Mouse (Mus musculus) spleen, postnatal 14 days (tissue): Measurements from ENCODE around the gene Duox2.
"Not testable (repeated sequence)": the region's sequence is repeated elsewhere in the genome, so short reads cannot be mapped to it uniquely, and the experiment has no call there.

Source experiments
- DNase-seq, 2 experiments: peaks; one replicate each; pipeline ENCODE4 v3.0.0; 2021 to 2022; ENCODE audit warnings: low spot score in 2 of 2

Gene Duox2

GRCm38 (mm10) chr2:122298096-122298499, at the start of gene Duox2:
Gene Duox2 (minus strand): TSS chr2:122298449.
- DNase-seq = no peak

- DNase-seq = no peak
These were observed 49.0 kb upstream of the Duox2 start for GRCm38 (mm10) chr2:122347257-122347656.

- DNase-seq = not testable (repeated sequence)
These were observed 47.9 kb upstream of the Duox2 start for GRCm38 (mm10) chr2:122346164-122346563.

DNA sequence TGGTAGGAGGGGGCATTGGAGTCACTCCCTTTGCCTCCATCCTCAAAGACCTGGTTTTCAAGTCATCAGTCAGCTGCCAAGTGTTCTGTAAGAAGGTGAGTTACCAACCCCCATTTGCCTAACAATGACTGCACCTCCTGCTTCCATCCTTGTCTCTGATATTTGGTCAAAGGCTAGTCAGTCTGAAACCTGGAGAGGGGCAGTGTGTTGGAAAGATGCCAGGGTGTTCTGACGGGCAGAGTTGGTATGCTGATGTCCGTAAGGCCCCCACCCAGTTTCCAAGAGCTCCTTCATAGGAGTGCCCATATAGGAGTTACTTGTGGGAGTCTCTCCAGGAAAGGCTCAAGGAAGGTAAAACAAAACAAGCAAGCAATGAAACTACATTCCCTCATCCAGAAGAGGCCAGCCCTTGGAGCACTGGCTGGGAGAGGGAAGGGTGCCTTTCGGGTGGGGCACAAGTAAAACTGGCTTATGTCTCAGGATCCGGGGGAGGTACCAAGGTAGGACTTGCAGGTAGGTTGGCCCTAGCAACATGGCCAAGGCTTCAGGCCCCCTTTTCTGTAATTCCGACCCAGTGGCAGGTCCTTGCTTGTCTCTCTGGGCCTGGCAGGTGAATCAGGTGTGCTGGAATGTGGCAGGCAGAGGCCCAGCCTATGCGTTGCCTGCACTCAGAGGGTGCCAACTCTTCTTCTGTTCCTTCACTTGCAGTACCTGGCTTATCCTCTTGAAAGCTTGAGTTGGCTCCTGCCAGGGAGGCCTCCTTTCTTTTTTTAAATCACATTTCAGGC, 47.1 kb upstream of the Duox2 start:
- DNase-seq = no peak

DNA sequence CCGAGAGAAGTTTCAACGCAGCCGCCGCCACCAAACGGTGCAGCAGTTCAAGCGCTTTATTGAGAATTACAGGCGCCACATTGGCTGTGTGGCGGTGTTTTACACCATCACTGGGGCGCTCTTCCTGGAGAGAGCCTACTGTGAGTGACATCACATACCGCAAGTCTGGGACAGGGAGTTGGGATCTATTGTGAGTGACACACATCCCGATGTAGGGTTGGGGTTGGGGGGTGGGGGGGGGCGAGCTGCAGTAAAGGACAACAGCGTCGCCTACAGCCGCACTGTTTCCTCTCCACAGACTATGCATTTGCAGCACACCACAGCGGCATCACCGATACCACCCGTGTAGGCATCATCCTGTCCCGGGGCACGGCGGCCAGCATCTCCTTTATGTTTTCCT, 39.0 kb upstream of the Duox2 start:
- DNase-seq = no peak

DNA sequence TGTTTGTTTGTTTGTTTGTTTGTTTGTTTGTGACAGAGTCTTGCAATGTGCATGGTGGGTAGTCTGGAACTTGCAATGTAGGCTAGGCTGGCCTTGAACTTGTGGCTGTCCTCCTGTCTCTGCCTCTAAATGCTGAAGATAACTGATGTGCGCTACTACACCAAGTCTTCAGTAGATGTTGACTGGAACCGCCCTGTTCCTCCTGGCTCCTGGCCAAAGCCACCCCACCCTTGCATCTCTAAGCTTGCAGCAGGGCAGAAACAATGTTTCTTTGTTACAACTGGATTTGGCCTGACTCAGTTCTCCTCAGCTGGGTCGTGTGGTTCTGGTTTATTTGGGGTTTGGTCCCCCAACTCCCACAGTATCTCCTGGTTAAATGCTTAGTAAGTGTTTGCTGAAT, 35.9 kb upstream of the Duox2 start:
- DNase-seq = peak in 1 of 2 experiments; percentile 18

DNA sequence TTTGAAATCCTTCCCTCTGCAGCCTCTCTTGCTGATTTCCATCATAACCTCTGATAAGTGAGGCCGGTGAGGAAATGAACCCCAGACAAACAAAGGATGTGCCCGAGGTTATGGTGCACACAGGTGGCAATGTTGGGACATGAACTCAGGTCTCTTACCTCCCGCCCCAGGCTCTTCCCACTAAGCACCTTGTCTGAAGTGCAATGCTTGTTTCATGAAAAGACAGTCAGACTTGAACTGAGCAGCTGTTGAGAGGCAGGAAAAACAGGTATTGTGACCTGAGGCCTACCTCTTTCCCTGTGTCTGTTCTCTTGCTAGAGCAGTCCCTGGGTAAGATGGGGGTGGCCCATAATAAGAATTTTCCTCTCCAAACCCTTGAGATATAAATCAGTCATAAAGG, 34.0 kb upstream of the Duox2 start:
- no peak for DNase-seq

DNA sequence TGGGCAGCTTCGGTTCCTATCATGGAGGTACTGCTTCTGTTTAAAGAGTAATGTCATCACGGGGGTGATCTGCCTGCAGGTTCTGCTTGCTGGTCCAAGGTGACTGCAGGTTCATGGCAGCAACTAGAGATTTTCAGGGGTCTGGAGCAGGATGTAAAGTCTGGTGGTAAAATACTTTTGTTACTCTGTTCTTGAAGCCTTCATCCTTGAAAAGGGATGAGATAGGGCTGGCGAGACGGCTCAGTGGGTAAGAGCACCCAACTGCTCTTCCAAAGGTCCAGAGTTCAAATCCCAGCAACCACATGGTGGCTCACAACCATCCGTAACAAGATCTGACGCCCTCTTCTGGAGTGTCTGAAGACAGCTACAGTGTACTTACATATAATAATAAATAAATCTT, 32.1 kb upstream of the Duox2 start:
- DNase-seq = not testable (repeated sequence)

DNA sequence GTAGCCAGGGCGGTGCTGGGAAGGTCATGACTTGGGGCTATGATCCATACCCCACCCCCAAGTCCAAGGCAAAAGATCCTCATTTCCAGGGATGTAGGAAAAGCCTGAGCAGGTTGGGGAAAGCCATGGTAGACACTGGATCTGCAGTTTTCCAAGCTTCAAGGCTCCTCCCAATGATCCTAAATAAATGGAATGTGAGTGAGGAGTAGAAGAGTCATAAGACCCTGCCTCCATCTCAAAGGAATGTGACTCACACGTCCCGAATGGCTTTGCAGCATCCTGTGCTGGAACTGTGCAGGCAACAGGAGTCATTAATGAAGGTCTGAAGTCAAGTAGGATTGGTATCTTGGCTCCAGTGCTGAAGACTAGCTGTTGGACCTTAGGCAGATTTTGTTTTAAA, 29.7 kb upstream of the Duox2 start:
- DNase-seq = no peak

GRCm38 (mm10) chr2:122325361-122325760, 27.1 kb upstream of the Duox2 start:
- DNase-seq = no peak

- DNase-seq = no peak
These were observed 26.3 kb upstream of the Duox2 start for GRCm38 (mm10) chr2:122324586-122324985.

- no peak for DNase-seq
These were observed 25.7 kb upstream of the Duox2 start for GRCm38 (mm10) chr2:122323960-122324359.

DNA sequence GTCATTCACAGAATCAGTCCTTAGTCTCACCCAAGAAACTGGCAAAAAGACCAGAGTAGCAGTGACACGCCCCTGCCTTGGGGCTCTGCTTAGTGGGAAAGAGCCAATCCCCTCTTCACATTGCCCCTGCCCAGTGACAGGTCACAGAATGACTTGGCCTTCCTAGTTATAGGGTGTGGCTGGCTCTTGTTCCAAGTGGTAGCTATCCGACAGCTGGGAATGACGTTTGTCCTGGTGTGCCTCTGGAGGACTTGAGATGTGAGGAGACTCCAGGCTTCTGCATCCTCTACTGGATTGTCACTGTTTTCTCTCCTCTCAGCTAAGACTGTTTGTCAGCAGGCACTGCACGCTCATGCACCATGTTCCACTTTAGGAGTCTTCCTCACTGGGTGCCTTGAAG, 19.1 kb upstream of the Duox2 start:
- DNase-seq = no peak

DNA sequence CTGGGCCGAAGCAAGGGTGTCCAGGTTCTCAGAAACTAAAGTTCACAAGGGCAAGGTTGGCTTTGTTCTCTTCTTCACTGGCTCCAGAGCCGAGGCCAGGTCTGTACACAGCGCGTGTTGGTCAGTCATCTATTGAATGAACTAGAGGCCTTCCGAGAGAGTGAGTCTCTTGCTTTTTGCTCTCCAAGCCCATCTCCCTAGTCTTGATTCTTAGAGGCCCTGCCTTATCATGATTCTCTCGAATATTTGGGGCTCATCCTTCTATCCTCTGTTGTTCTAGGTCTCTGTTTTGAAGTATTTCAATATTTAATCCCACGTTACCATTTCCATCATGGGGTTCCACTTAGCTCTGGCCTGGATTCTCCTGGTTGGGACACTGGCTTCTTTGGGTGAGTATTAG, 17.1 kb upstream of the Duox2 start, which contains the start of gene Duox1:
Gene Duox1 (plus strand): TSS at position 301 of the 400 bp plus-strand sequence.
- no peak for DNase-seq

- no peak for DNase-seq
These were observed 15.3 kb upstream of the Duox2 start, which contains the start of gene Duoxa1 for GRCm38 (mm10) chr2:122313536-122313935. Gene Duoxa1 (minus strand): TSS chr2:122313730.

DNA sequence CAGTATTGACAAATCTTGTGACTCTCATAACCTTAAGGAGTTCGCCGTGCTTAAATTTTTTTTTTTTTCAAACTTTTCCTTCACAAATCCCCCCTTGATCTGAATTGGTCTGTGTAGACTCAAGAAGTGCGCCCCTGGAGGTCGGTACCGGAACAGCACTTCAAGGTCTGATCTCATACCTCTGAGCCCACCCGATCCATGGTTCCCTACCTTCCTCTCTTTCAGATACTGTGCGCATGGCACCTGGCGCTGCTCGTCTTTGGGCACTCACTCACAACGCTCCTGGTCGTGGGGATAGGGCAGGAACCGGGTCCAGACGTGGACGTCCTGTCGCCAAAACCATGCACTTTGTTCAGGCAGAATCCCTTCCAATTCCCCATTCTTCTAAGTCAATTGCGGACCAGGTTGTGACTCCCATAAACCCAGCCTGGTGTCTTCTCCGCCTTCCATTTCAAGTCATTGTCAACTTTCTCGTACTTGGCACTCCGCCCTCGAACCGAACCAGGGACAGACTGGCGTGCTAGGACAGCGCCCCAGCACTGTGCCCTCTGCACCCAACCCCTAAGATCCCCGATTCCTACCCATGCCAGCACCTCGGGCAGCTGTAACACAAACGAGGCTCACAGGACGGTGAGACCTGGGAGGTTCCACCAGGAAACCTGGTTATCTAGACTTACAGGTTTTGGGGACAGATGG, 14.6 kb upstream of the Duox2 start:
- peak; percentile 30 to 53 for DNase-seq

DNA sequence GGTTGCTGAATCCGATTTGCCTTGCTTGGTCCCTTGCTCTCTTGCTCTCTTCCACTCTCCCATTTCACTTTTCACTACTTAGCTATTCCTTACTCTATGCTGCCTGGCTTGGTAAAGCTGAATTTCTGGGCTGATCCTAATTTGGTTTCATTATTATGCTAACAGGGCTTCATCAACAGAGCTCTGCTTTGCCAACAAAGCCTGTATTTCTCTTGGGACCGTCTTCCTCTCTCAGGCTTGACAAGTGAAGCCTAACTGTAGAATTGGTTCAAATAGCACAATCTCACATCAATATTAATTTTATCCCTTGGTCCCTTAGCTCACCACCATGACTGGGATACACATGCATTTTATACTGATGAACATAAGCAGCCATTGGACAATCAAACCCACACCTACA, 13.3 kb upstream of the Duox2 start:
- DNase-seq = no peak

DNA sequence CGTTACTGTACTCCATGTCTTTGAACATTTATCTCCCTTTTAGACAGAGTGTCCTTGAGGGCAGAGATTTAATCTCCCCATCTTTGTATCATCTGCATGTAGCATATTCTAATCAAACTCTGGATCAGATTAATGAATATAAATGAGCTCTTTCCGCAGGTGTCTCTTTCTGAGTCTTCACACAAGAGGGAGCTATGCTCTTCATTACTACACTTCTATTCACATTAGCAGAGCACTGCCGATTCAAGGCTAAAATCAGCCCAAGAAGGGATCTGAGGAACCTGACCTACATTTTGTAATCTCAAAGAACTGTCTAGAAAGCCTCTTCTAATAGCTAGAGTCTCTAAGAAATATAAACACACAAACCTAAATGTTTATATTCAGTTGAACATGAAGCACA, 11.4 kb upstream of the Duox2 start:
- no peak for DNase-seq

DNA sequence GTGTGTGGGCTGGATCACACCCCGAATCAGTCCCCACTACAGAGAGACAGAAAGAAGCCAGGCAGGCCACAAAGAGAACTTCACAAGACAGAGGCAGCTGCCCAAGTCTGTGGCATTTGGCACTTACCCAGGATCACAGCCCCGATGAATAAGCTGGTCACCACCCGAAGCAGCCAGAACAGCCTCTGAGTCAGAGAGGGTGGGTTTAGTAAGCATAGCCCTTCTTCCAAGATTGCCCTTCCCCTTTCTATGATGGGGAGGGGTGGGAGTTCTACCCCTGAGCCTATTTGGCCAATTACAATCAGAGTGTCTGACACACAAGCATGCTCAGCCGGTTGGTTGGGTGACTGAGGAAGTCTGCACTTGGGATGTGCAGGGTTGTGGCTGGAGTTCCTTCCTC, 7.9 kb upstream of the Duox2 start:
- no peak for DNase-seq

GRCm38 (mm10) chr2:122305097-122305892, 7.0 kb upstream of the Duox2 start:
- DNase-seq = no peak

- no peak for DNase-seq
These were observed 6.3 kb upstream of the Duox2 start for GRCm38 (mm10) chr2:122304544-122304943.

GRCm38 (mm10) chr2:122302574-122303241, 4.5 kb upstream of the Duox2 start:
- peak; percentile 27 to 48 for DNase-seq
